Mouse (Mus musculus) G1E (cell line): ENCODE measurements around the gene Sgms1.

Experiments
- CTCF ChIP-seq: IDR thresholded peaks from 2 replicates; pipeline ENCODE4 v1.5.1; 2012; ENCODE audit warnings: low read depth, low read length, inconsistent platforms, mixed read lengths
- GATA1 ChIP-seq: IDR thresholded peaks from 2 replicates; pipeline ENCODE4 v1.6.1; 2012; ENCODE audit warnings: borderline replicate concordance, low read length, inconsistent platforms, mixed read lengths

DNA sequence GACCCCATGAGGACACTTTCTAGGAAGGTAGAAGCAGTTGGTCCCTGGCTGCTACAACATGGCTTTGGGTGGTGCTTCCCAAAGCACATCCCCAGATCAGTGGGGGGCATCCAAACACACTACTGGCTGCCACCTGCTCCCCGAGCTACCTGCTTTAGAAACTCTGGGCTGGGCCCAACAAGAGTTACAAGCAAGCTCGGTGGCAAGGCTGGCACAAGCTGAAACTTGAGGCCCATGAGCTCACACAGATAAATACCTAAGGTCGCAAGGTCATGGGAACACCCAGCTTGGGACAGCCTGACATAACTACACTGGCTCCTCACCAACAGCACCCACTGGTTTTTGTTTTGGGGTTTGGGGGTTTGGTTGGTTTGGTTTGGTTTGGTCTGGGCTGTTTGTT, 10.9 kb downstream of the Sgms1 start:
- TF ChIP-seq GATA1 = no peak
- no peak for TF ChIP-seq CTCF
